Mouse (Mus musculus): ENCODE results near the gene Rps15. TPM values are rescaled to one million over a fixed set of nuclear protein-coding genes. Genes with fewer than 3 reads are reported as not detected.

Gene Rps15
- polyA plus RNA-seq, 1 experiment from 2014 or later: 544 TPM

GRCm38 (mm10) chr10:80278390-80278789 is 13.9 kb upstream of the Rps15 start:
- Histone ChIP-seq H3K27me3 (replicated peaks) (no peaks in the 10 kb centered on the region), H3K36me3 (peaks cover 79% of the 10 kb centered on the region), H3K9ac (replicated peaks) (no peak overlapping the region), H3K27ac (replicated peaks) (no peak overlapping the region), H3K4me3 (replicated peaks) (no peak overlapping the region), H3K4me1 (peaks cover 16% of the 10 kb centered on the region), H3K4me2 (no peak overlapping the region), H3K9me3 (replicated peaks) (no peaks in the 10 kb centered on the region)
- ATAC-seq (ENCODE audit: low FRiP score): no peak
- WGBS: 96% methylated on average over 9 of the region's 9 CpGs

GRCm38 (mm10) chr10:80279273-80279672 is 13.0 kb upstream of the Rps15 start:
- 96% methylated on average over 12 of the region's 12 CpGs for WGBS
- no peak overlapping the region for H3K4me2 ChIP-seq
- peaks cover 9% of the 10 kb centered on the region for H3K4me1 ChIP-seq
- H3K36me3 ChIP-seq: peaks cover 88% of the 10 kb centered on the region
- no peaks in the 10 kb centered on the region for H3K27me3 ChIP-seq (replicated peaks)
- H3K4me3 ChIP-seq (replicated peaks): no peak overlapping the region
- H3K27ac ChIP-seq (replicated peaks): no peak overlapping the region
- no peak overlapping the region for H3K9ac ChIP-seq (replicated peaks)
- H3K9me3 ChIP-seq (replicated peaks): no peaks in the 10 kb centered on the region
- no peak for ATAC-seq (ENCODE audit: low FRiP score)

- no peak overlapping the region for H3K4me3 ChIP-seq (replicated peaks)
- 0 out of 2 replicates have a peak overlapping the region, but pooled peaks have one; percentile 37 for H3K27ac ChIP-seq (replicated peaks)
- H3K27me3 ChIP-seq (replicated peaks): no peaks in the 10 kb centered on the region
- no peaks in the 10 kb centered on the region for H3K9me3 ChIP-seq (replicated peaks)
- no peak overlapping the region for H3K9ac ChIP-seq (replicated peaks)
- 87% methylated on average over 7 of the region's 7 CpGs for WGBS
- peaks cover 93% of the 10 kb centered on the region for H3K36me3 ChIP-seq
- no peak overlapping the region for H3K4me2 ChIP-seq
- H3K4me1 ChIP-seq: peaks cover 9% of the 10 kb centered on the region
- ATAC-seq (ENCODE audit: low FRiP score): no peak
Observed at GRCm38 (mm10) chr10:80281304-80281703, 10.9 kb upstream of the Rps15 start.

GRCm38 (mm10) chr10:80281921-80282371 is 10.3 kb upstream of the Rps15 start:
- Histone ChIP-seq H3K36me3 (peaks cover 93% of the 10 kb centered on the region), H3K27ac (replicated peaks) (0 out of 2 replicates have a peak overlapping the region, but pooled peaks have one; percentile 37), H3K9ac (replicated peaks) (0 out of 2 replicates have a peak overlapping the region, but pooled peaks have one; percentile 6), H3K9me3 (replicated peaks) (no peaks in the 10 kb centered on the region), H3K27me3 (replicated peaks) (no peaks in the 10 kb centered on the region), H3K4me3 (replicated peaks) (no peak overlapping the region), H3K4me2 (no peak overlapping the region), H3K4me1 (peaks cover 9% of the 10 kb centered on the region)
- WGBS: 51% methylated on average over 8 of the region's 8 CpGs
- ATAC-seq (ENCODE audit: low FRiP score): no peak; the same call in 1 of the 2 replicates

GRCm38 (mm10) chr10:80282481-80283441 is 9.5 kb upstream of the Rps15 start:
- Histone ChIP-seq H3K27ac (replicated peaks) (no peak overlapping the region), H3K4me1 (peaks cover 9% of the 10 kb centered on the region), H3K27me3 (replicated peaks) (no peaks in the 10 kb centered on the region), H3K36me3 (peaks cover 90% of the 10 kb centered on the region), H3K4me3 (replicated peaks) (no peak overlapping the region), H3K4me2 (no peak overlapping the region), H3K9me3 (replicated peaks) (no peaks in the 10 kb centered on the region), H3K9ac (replicated peaks) (no peak overlapping the region)
- 90% methylated on average over 20 of the region's 20 CpGs for WGBS
- no peak for ATAC-seq (ENCODE audit: low FRiP score)

GRCm38 (mm10) chr10:80285222-80286070 is 6.8 kb upstream of the Rps15 start:
- H3K27me3 ChIP-seq (replicated peaks): no peaks in the 10 kb centered on the region
- peaks cover 9% of the 10 kb centered on the region for H3K4me1 ChIP-seq
- H3K4me3 ChIP-seq (replicated peaks): no peak overlapping the region
- H3K27ac ChIP-seq (replicated peaks): no peak overlapping the region
- no peaks in the 10 kb centered on the region for H3K9me3 ChIP-seq (replicated peaks)
- ATAC-seq (ENCODE audit: low FRiP score): no peak
- no peak overlapping the region for H3K4me2 ChIP-seq
- H3K9ac ChIP-seq (replicated peaks): no peak overlapping the region
- 73% methylated on average over 14 of the region's 15 CpGs for WGBS
- H3K36me3 ChIP-seq: peaks cover 70% of the 10 kb centered on the region

GRCm38 (mm10) chr10:80288097-80288496 is 4.2 kb upstream of the Rps15 start:
- H3K9me3 ChIP-seq (replicated peaks): no peaks in the 10 kb centered on the region
- H3K27ac ChIP-seq (replicated peaks): no peak overlapping the region
- ATAC-seq (ENCODE audit: low FRiP score): no peak
- H3K4me2 ChIP-seq: no peak overlapping the region
- 93% methylated on average over 12 of the region's 12 CpGs for WGBS
- no peak overlapping the region for H3K4me3 ChIP-seq (replicated peaks)
- peaks cover 8% of the 10 kb centered on the region for H3K4me1 ChIP-seq
- H3K27me3 ChIP-seq (replicated peaks): no peaks in the 10 kb centered on the region
- H3K9ac ChIP-seq (replicated peaks): no peak overlapping the region
- peaks cover 45% of the 10 kb centered on the region for H3K36me3 ChIP-seq

- Histone ChIP-seq H3K9me3 (replicated peaks) (no peaks in the 10 kb centered on the region), H3K4me2 (no peak overlapping the region), H3K27me3 (replicated peaks) (no peaks in the 10 kb centered on the region), H3K27ac (replicated peaks) (no peak overlapping the region), H3K36me3 (peaks cover 40% of the 10 kb centered on the region), H3K9ac (replicated peaks) (no peak overlapping the region), H3K4me1 (peaks cover 14% of the 10 kb centered on the region), H3K4me3 (replicated peaks) (no peak overlapping the region)
- ATAC-seq (ENCODE audit: low FRiP score): no peak
- 74% methylated on average over 8 of the region's 8 CpGs for WGBS
Observed at GRCm38 (mm10) chr10:80288657-80289056, 3.6 kb upstream of the Rps15 start.

GRCm38 (mm10) chr10:80293325-80293724 is 1.1 kb downstream of the Rps15 start:
- Histone ChIP-seq H3K4me2 (peak overlapping the region; percentile 82), H3K9me3 (replicated peaks) (no peaks in the 10 kb centered on the region), H3K4me1 (peaks cover 60% of the 10 kb centered on the region), H3K27ac (replicated peaks) (peak overlapping the region; percentile 94; the same call in 1 of the 2 replicates), H3K27me3 (replicated peaks) (no peaks in the 10 kb centered on the region), H3K9ac (replicated peaks) (peak overlapping the region; percentile 95), H3K4me3 (replicated peaks) (peak overlapping the region; percentile 88), H3K36me3 (peaks cover 16% of the 10 kb centered on the region)
- WGBS: 27% methylated on average over 14 of the region's 14 CpGs
- no peak for ATAC-seq (ENCODE audit: low FRiP score)

- Histone ChIP-seq H3K36me3 (peaks cover 15% of the 10 kb centered on the region), H3K27ac (replicated peaks) (no peak overlapping the region), H3K27me3 (replicated peaks) (no peaks in the 10 kb centered on the region), H3K9ac (replicated peaks) (no peak overlapping the region), H3K4me2 (0 out of 2 replicates have a peak overlapping the region, but pooled peaks have one; percentile 82), H3K4me3 (replicated peaks) (0 out of 2 replicates have a peak overlapping the region, but pooled peaks have one; percentile 88), H3K4me1 (peaks cover 67% of the 10 kb centered on the region), H3K9me3 (replicated peaks) (no peaks in the 10 kb centered on the region)
- no peak for ATAC-seq (ENCODE audit: low FRiP score)
- 81% methylated on average over 4 of the region's 4 CpGs for WGBS
Observed at GRCm38 (mm10) chr10:80294311-80294710, 2.1 kb downstream of the Rps15 start.

GRCm38 (mm10) chr10:80294788-80295303 is 2.6 kb downstream of the Rps15 start:
- Histone ChIP-seq H3K4me3 (replicated peaks) (no peak overlapping the region), H3K4me1 (peaks cover 70% of the 10 kb centered on the region), H3K9ac (replicated peaks) (peak overlapping the region; percentile 29; the same call in 1 of the 2 replicates), H3K36me3 (peaks cover 15% of the 10 kb centered on the region), H3K4me2 (0 out of 2 replicates have a peak overlapping the region, but pooled peaks have one; percentile 85), H3K27me3 (replicated peaks) (no peaks in the 10 kb centered on the region), H3K27ac (replicated peaks) (peak overlapping the region; percentile 93), H3K9me3 (replicated peaks) (no peaks in the 10 kb centered on the region)
- 50% methylated on average over 7 of the region's 7 CpGs for WGBS
- ATAC-seq (ENCODE audit: low FRiP score): no peak
